Mouse (Mus musculus) neural tube, embryonic 11.5 days (tissue): Measurements from ENCODE around the gene Cyth1. TPM values are rescaled to one million over a fixed set of nuclear protein-coding genes. Genes with fewer than 3 reads are reported as not detected.

Source experiments
- ATAC-seq: fragments of 200-750 bp; cut with Nextera tagmentation; 2 replicates; pipeline ENCODE4 v1.8.0; 2017; ENCODE audit warnings: moderate number of reproducible peaks, mild to moderate bottlenecking, moderate TSS enrichment, moderate library complexity; ENCODE audit not compliant: insufficient read depth, low FRiP score, low TSS enrichment
- DNase-seq: peaks from one replicate; pipeline ENCODE4 v3.0.0-alpha.2; 2015; ENCODE audit warnings: low spot score
- H3K27ac ChIP-seq: fragments of 300-500 bp; sonication (generic); 2 replicates; pipeline ENCODE4 v1.5.1; 2014; ENCODE audit warnings: low read depth, mild to moderate bottlenecking, low read length
- H3K27me3 ChIP-seq: fragments of 300-500 bp; sonication (generic); 2 replicates; pipeline ENCODE4 v1.6.1; 2014; ENCODE audit warnings: mild to moderate bottlenecking, low read length, mixed read lengths; ENCODE audit not compliant: control insufficient read depth, insufficient read depth
- H3K36me3 ChIP-seq: fragments of 300-500 bp; sonication (generic); 2 replicates; pipeline ENCODE4 v1.6.1; 2014; ENCODE audit warnings: mild to moderate bottlenecking, low read length, moderate library complexity, mixed read lengths; ENCODE audit not compliant: control insufficient read depth, insufficient read depth
- H3K4me1 ChIP-seq: fragments of 300-500 bp; sonication (generic); 2 replicates; pipeline ENCODE4 v1.6.1; 2014; ENCODE audit warnings: low read length, mixed read lengths; ENCODE audit not compliant: control insufficient read depth, insufficient read depth
- H3K4me2 ChIP-seq: fragments of 300-500 bp; sonication (generic); 2 replicates; pipeline ENCODE4 v1.6.1; 2014; ENCODE audit warnings: low read depth, mild to moderate bottlenecking, moderate library complexity
- H3K4me3 ChIP-seq: fragments of 300-500 bp; sonication (generic); 2 replicates; pipeline ENCODE4 v1.5.1; 2014; ENCODE audit warnings: low read depth, low read length
- H3K9ac ChIP-seq: fragments of 300-500 bp; sonication (generic); 2 replicates; pipeline ENCODE4 v1.6.1; 2014; ENCODE audit warnings: mild to moderate bottlenecking, low read length
- H3K9me3 ChIP-seq: fragments of 300-500 bp; sonication (generic); 2 replicates; pipeline ENCODE4 v1.6.1; 2016; ENCODE audit warnings: low read length; ENCODE audit not compliant: control insufficient read depth
- WGBS: fragments of 180-500 bp; shearing (Covaris S2); extraction: QIAGEN DNeasy Blood & Tissue Kit; methylation state at CpG from one replicate; pipeline ENCODE4 v1.1.7; 2014; 5-methylcytosine and 5-hydroxymethylcytosine counted together
- polyA plus RNA-seq: library from polyadenylated mRNA; unstranded; fragments of >200 nt; fragmentation: Nextera tagmentation; extraction: Ambion mirVana; gene quantifications from 2 replicates; pipeline ENCODE4 v1.2.1, GENCODE M21; 2014

Cyth1 gene
- polyA plus RNA-seq, 1 experiment from 2014 or later = 15.8 TPM

- Histone ChIP-seq H3K4me3 (no peak overlapping the region), H3K36me3 (no peaks in the 10 kb centered on the region), H3K4me2 (no peak overlapping the region), H3K9ac (no peak overlapping the region), H3K27ac (no peak overlapping the region), H3K9me3 (no peaks in the 10 kb centered on the region), H3K4me1 (0 out of 2 replicates have a peak, but pooled peaks cover 3% of the 10 kb centered on the region), H3K27me3 (no peaks in the 10 kb centered on the region)
- WGBS = 40% methylated on average over 5 of the region's 5 CpGs
- ATAC-seq = no peak
- no peak for DNase-seq
Measured at GRCm38 (mm10) chr11:118136172-118136632, 112.2 kb downstream of the Cyth1 start.

GRCm38 (mm10) chr11:118135271-118135670, 113.1 kb downstream of the Cyth1 start:
- no peaks in the 10 kb centered on the region for H3K27me3 ChIP-seq
- H3K4me1 ChIP-seq = 0 out of 2 replicates have a peak, but pooled peaks cover 3% of the 10 kb centered on the region
- no peak overlapping the region for H3K27ac ChIP-seq
- ATAC-seq (no peak), DNase-seq (no peak)
- H3K9ac ChIP-seq = no peak overlapping the region
- H3K4me2 ChIP-seq = no peak overlapping the region
- 58% methylated on average over 6 of the region's 6 CpGs for WGBS
- H3K4me3 ChIP-seq = no peak overlapping the region
- H3K36me3 ChIP-seq = no peaks in the 10 kb centered on the region
- no peaks in the 10 kb centered on the region for H3K9me3 ChIP-seq

- DNase-seq = peak; percentile 49
- 0 out of 2 replicates have a peak, but pooled peaks cover 3% of the 10 kb centered on the region for H3K4me1 ChIP-seq
- H3K36me3 ChIP-seq = no peaks in the 10 kb centered on the region
- no peaks in the 10 kb centered on the region for H3K9me3 ChIP-seq
- H3K27ac ChIP-seq = no peak overlapping the region
- no peak overlapping the region for H3K9ac ChIP-seq
- no peaks in the 10 kb centered on the region for H3K27me3 ChIP-seq
- H3K4me2 ChIP-seq = no peak overlapping the region
- ATAC-seq = no peak
- WGBS = 32% methylated on average over 4 of the region's 4 CpGs
- H3K4me3 ChIP-seq = no peak overlapping the region
Measured at GRCm38 (mm10) chr11:118133752-118134169, 114.6 kb downstream of the Cyth1 start.

GRCm38 (mm10) chr11:118133133-118133751, 115.2 kb downstream of the Cyth1 start:
- Histone ChIP-seq H3K27ac (no peak overlapping the region), H3K9ac (no peak overlapping the region), H3K9me3 (no peaks in the 10 kb centered on the region), H3K36me3 (no peaks in the 10 kb centered on the region), H3K27me3 (no peaks in the 10 kb centered on the region), H3K4me2 (0 out of 2 replicates have a peak overlapping the region, but pooled peaks have one; percentile 4), H3K4me3 (no peak overlapping the region), H3K4me1 (0 out of 2 replicates have a peak, but pooled peaks cover 3% of the 10 kb centered on the region)
- 45% methylated on average over 9 of the region's 9 CpGs for WGBS
- no peak for DNase-seq
- ATAC-seq = no peak

- Histone ChIP-seq H3K36me3 (no peaks in the 10 kb centered on the region), H3K4me3 (no peak overlapping the region), H3K4me1 (0 out of 2 replicates have a peak, but pooled peaks cover 3% of the 10 kb centered on the region), H3K4me2 (no peak overlapping the region), H3K9ac (no peak overlapping the region), H3K27me3 (no peaks in the 10 kb centered on the region), H3K9me3 (no peaks in the 10 kb centered on the region), H3K27ac (no peak overlapping the region)
- DNase-seq (no peak), ATAC-seq (no peak)
- 88% methylated on average over 8 of the region's 8 CpGs for WGBS
Measured at GRCm38 (mm10) chr11:118132136-118132535, 116.3 kb downstream of the Cyth1 start.

GRCm38 (mm10) chr11:118130534-118130933, 117.9 kb downstream of the Cyth1 start, which contains the start of gene Dnah17:
Dnah17 (minus strand) TSS chr11:118130634.
- H3K27ac ChIP-seq = no peak within 1 kb of the TSS
- H3K27me3 ChIP-seq = no peaks in the 10 kb centered on the region
- DNase-seq (no peak), ATAC-seq (no peak)
- no peaks in the 10 kb centered on the region for H3K36me3 ChIP-seq
- H3K4me1 ChIP-seq = 0 out of 2 replicates have a peak, but pooled peaks cover 3% of the 10 kb centered on the region
- no peak within 1 kb of the TSS for H3K4me2 ChIP-seq
- no peak within 1 kb of the TSS for H3K4me3 ChIP-seq
- no peaks in the 10 kb centered on the region for H3K9me3 ChIP-seq
- 91% methylated on average over 7 of the region's 7 CpGs for WGBS
- no peak within 1 kb of the TSS for H3K9ac ChIP-seq

- no peaks in the 10 kb centered on the region for H3K9me3 ChIP-seq
- H3K27ac ChIP-seq = no peak overlapping the region
- no peak overlapping the region for H3K4me3 ChIP-seq
- H3K27me3 ChIP-seq = no peaks in the 10 kb centered on the region
- no peak overlapping the region for H3K9ac ChIP-seq
- no peak overlapping the region for H3K4me2 ChIP-seq
- H3K36me3 ChIP-seq = no peaks in the 10 kb centered on the region
- no peak for DNase-seq
- WGBS = 94% methylated on average over 2 of the region's 2 CpGs
- H3K4me1 ChIP-seq = 0 out of 2 replicates have a peak, but pooled peaks cover 3% of the 10 kb centered on the region
- ATAC-seq = no peak
Measured at GRCm38 (mm10) chr11:118129812-118130211, 118.6 kb downstream of the Cyth1 start.

GRCm38 (mm10) chr11:118121592-118121991, 126.8 kb downstream of the Cyth1 start:
- no peak overlapping the region for H3K27ac ChIP-seq
- ATAC-seq (no peak), DNase-seq (no peak)
- no peak overlapping the region for H3K4me2 ChIP-seq
- no peak overlapping the region for H3K9ac ChIP-seq
- no peaks in the 10 kb centered on the region for H3K9me3 ChIP-seq
- H3K36me3 ChIP-seq = no peaks in the 10 kb centered on the region
- whole genome bisulfite sequencing = 88% methylated on average over 11 of the region's 11 CpGs
- no peaks in the 10 kb centered on the region for H3K4me1 ChIP-seq
- H3K4me3 ChIP-seq = no peak overlapping the region
- no peaks in the 10 kb centered on the region for H3K27me3 ChIP-seq

GRCm38 (mm10) chr11:118118777-118119176, 129.6 kb downstream of the Cyth1 start:
- 88% methylated on average over 8 of the region's 8 CpGs for WGBS
- DNase-seq = no peak

More at GRCm38 (mm10) chr11:118118777-118119176, 129.6 kb downstream of the Cyth1 start:
- Histone ChIP-seq H3K9me3 (no peaks in the 10 kb centered on the region), H3K27ac (no peak overlapping the region), H3K4me3 (no peak overlapping the region), H3K4me2 (no peak overlapping the region), H3K9ac (no peak overlapping the region), H3K4me1 (no peaks in the 10 kb centered on the region), H3K27me3 (no peaks in the 10 kb centered on the region), H3K36me3 (no peaks in the 10 kb centered on the region)
- ATAC-seq = no peak
